Mouse (Mus musculus) stomach, embryonic 15.5 days (tissue): ENCODE measurements at regions not wholly inside any gene's neighbourhood (a gene's known extent, or its start where the extent isn't known, plus 50 kb on each side); places are given as distances from the start of the nearest gene placed in this dataset.

ENCODE experiments used
- ATAC-seq: fragments of 200-750 bp; cut with Nextera tagmentation; 2 replicates; pipeline ENCODE4 v1.8.0; 2017; ENCODE audit warnings: low read depth, moderate number of reproducible peaks, moderate TSS enrichment; ENCODE audit not compliant: insufficient read depth, low FRiP score
- H3K27ac ChIP-seq: fragments of 300-500 bp; sonication (generic); 2 replicates; pipeline ENCODE4 v1.5.1; 2015; ENCODE audit warnings: mild to moderate bottlenecking, inconsistent platforms
- H3K27me3 ChIP-seq: fragments of 300-500 bp; sonication (generic); replicated peaks from 2 replicates; pipeline ENCODE4 v1.6.1; 2015; ENCODE audit warnings: inconsistent platforms
- H3K36me3 ChIP-seq: fragments of 300-500 bp; sonication (generic); 2 replicates; pipeline ENCODE4 v1.6.1; 2015; ENCODE audit warnings: inconsistent platforms
- H3K4me1 ChIP-seq: fragments of 300-500 bp; sonication (generic); 2 replicates; pipeline ENCODE4 v1.6.1; 2015; ENCODE audit warnings: inconsistent platforms
- H3K4me2 ChIP-seq: fragments of 300-500 bp; sonication (generic); 2 replicates; pipeline ENCODE4 v1.6.1; 2015; ENCODE audit warnings: mild to moderate bottlenecking, inconsistent platforms
- H3K4me3 ChIP-seq: fragments of 300-500 bp; sonication (generic); replicated peaks from 2 replicates; pipeline ENCODE4 v1.5.1; 2015; ENCODE audit warnings: inconsistent platforms
- H3K9ac ChIP-seq: fragments of 300-500 bp; sonication (generic); 2 replicates; pipeline ENCODE4 v1.6.1; 2015; ENCODE audit warnings: inconsistent platforms
- H3K9me3 ChIP-seq: fragments of 300-500 bp; sonication (generic); 2 replicates; pipeline ENCODE4 v1.6.1; 2016; ENCODE audit warnings: inconsistent platforms
- WGBS: fragments of 180-500 bp; shearing (Covaris S2); methylation state at CpG from one replicate; pipeline ENCODE4 v1.1.7; 2015; 5-methylcytosine and 5-hydroxymethylcytosine counted together

DNA sequence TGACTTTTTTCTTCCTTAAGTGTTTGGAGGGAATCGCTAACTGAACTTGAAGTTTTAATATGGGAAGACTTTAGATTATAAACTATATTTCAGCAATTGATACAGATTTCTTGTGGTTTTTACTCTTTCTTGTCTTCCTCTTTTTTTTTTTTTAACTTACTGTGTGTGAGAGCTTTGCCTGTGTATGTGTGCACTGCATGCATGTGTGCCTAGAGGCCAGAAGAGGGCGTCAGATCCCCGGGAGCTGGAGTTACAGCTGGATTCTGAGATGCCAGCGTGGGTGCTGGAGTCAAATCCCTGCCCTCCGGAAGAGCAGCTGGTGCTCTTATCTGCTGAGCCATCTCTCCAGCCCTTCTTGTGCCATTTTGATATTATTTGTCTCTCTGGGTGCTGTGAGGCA lies 129.6 kb downstream of the Trim33 start:
- no peaks in the 10 kb centered on the region for H3K27me3 ChIP-seq
- ATAC-seq: no peak
- H3K27ac ChIP-seq: no peak overlapping the region
- H3K4me2 ChIP-seq: no peak overlapping the region
- no peak overlapping the region for H3K9ac ChIP-seq
- H3K4me3 ChIP-seq: no peak overlapping the region
- 0 out of 2 replicates have a peak, but pooled peaks cover 4% of the 10 kb centered on the region for H3K4me1 ChIP-seq
- 79% methylated on average over 5 of the region's 5 CpGs for WGBS
- no peaks in the 10 kb centered on the region for H3K36me3 ChIP-seq
- H3K9me3 ChIP-seq: no peaks in the 10 kb centered on the region

DNA sequence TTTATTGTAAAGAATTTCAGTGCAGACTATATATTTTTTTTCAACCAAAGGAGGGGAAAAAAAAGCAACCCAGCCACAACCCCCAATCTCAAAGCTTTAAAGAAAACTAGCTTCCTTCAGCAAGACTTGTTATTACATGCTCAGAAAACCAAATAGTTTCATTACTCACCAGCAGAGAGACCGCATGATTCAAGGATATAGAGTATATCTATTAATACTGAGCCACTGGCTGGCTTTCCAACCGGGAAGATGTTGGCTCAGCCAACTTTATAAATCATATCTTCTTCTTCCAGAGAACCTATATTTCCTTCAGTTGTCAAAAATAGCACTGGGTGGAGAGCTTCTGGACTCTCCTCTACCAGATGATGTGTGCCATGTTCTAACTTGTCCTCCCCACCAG lies 133.2 kb downstream of the Trim33 start:
- H3K4me1 ChIP-seq: no peaks in the 10 kb centered on the region
- ATAC-seq: no peak
- H3K27me3 ChIP-seq: no peaks in the 10 kb centered on the region
- H3K4me2 ChIP-seq: no peak overlapping the region
- no peak overlapping the region for H3K4me3 ChIP-seq
- WGBS: 66% methylated on average over 2 of the region's 2 CpGs
- H3K27ac ChIP-seq: 0 out of 2 replicates have a peak overlapping the region, but pooled peaks have one; percentile 21
- H3K9me3 ChIP-seq: no peaks in the 10 kb centered on the region
- H3K36me3 ChIP-seq: no peaks in the 10 kb centered on the region
- H3K9ac ChIP-seq: no peak overlapping the region

DNA sequence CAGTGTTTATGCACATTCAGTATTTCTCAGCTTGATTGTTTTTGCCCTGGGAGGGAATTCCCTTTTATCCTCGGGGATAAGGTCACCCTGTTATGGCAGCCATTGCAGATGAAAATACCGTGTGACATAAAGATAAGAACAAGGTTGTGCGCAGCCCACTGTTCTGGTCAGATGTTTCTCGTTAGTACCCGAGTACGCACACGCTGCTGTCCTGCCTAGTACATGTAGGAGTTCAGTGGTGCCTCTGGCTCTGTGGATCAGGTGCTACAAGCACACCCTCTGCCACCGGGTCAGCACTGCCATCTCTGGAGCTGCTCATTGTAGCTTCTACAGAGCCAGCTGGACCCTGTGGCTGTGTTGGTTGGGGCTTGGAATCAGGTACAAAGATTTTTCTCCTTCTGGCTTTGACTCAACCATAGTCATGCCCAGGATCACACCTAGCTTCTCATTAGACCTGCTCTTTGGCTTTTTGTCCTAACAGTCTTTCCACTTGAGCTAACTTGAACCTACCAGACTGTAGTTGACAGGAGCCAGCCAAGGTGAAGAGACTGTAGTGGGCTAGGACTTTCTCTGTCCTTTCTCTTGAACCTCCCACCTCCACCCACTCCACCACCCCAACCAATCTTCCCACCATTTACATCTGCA lies 136.1 kb downstream of the Trim33 start:
- Histone ChIP-seq H3K36me3 (no peaks in the 10 kb centered on the region), H3K4me1 (no peaks in the 10 kb centered on the region), H3K27me3 (no peaks in the 10 kb centered on the region), H3K4me3 (no peak overlapping the region), H3K9me3 (no peaks in the 10 kb centered on the region), H3K9ac (no peak overlapping the region), H3K27ac (no peak overlapping the region), H3K4me2 (no peak overlapping the region)
- ATAC-seq: no peak
- WGBS: 77% methylated on average over 8 of the region's 8 CpGs

DNA sequence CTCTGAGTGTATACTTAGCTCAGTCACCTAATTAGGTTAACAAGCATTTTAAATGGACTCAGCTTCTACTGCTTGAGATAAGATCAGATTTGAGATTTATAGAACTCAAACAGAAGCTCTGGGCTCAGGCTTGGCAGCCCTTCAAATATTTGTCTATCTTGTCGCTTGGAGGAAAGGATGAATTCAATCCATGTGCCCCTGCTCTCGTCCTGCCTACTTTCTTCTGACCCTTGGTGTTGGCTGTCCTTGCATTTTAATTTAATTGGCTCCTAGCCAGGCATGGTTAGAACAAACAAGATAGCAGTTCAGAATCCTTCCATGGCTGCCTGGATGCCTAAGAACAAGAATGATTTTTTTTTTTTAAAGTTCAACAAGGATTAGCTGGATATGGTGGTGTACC lies 137.2 kb downstream of the Trim33 start:
- Histone ChIP-seq H3K9me3 (no peaks in the 10 kb centered on the region), H3K36me3 (no peaks in the 10 kb centered on the region), H3K27me3 (no peaks in the 10 kb centered on the region), H3K9ac (no peak overlapping the region), H3K4me2 (no peak overlapping the region), H3K27ac (no peak overlapping the region), H3K4me1 (peaks cover 8% of the 10 kb centered on the region), H3K4me3 (no peak overlapping the region)
- ATAC-seq: no peak
- WGBS: 22% methylated on average over 2 of the region's 2 CpGs

DNA sequence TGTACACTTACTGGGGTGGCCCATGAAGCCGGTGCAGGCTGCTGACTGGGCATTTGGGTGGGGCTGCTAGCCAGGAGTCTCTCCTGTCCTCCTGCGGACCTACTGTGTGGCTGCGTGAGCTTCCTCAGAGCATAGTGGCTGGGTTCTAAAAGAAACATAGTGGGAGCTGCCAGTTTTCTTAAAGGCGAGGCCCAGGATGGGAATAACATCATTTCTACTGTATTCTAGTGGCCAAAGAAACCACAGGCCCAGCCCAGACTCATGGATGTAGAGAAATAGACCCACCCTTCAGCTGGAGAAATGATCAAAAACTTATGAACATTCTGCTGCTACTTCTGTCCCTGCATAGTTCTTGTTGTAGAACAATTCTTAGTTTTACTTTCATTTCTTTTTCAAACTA lies 138.7 kb downstream of the Trim33 start:
- no peak for ATAC-seq
- H3K27ac ChIP-seq: no peak overlapping the region
- H3K4me3 ChIP-seq: no peak overlapping the region
- no peak overlapping the region for H3K9ac ChIP-seq
- no peaks in the 10 kb centered on the region for H3K36me3 ChIP-seq
- H3K4me2 ChIP-seq: no peak overlapping the region
- H3K4me1 ChIP-seq: peaks cover 9% of the 10 kb centered on the region
- 89% methylated on average over 4 of the region's 4 CpGs for WGBS
- H3K27me3 ChIP-seq: no peaks in the 10 kb centered on the region
- no peaks in the 10 kb centered on the region for H3K9me3 ChIP-seq

DNA sequence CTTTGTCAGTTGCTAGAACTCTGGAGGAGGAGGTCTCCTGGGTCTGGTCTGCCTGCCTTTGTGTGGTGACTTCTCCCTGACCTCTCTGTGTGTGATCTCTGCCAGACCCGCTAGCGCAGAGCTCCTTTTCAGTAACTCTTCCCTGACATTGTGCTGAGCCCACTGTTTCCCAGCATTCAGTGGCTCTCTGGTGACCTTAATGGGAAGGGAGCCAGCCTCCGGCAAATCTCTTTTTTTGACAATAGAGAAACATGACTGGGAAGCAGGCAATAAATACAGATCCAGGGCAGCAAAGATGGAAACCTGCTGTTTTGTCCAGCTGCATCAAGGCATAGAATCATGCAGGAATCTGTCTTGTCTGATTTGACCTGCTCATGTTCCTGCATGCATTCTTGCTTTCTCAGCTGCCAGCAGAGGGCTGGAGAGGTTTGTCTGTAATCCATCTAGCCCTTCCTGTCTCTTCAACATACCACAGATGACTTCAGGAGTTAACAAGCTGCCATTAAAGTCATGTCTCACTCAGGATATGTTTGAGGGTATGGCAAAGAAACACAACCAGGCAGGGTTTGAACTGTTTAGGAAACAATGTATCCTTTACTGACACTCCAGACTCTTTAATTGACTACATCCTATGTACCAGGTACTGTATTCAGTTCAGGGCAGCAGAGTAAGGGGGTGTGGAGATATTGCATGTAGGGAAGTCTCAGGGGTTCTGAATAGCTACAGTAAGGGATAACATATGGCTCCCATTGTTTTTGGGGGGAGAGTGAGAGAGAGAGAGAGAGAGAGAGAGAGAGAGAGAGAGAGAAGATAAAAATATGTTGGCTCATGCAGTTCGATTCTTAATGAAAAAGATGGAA lies 140.9 kb downstream of the Trim33 start:
- WGBS: 8% methylated on average over 4 of the region's 4 CpGs
- Histone ChIP-seq H3K9ac (no peak overlapping the region), H3K36me3 (no peaks in the 10 kb centered on the region), H3K4me1 (peaks cover 9% of the 10 kb centered on the region), H3K27me3 (no peaks in the 10 kb centered on the region), H3K4me3 (no peak overlapping the region), H3K27ac (peak overlapping the region; percentile 70), H3K4me2 (no peak overlapping the region), H3K9me3 (no peaks in the 10 kb centered on the region)
- ATAC-seq: peak; percentile 81; the same call in 1 of the 2 replicates

DNA sequence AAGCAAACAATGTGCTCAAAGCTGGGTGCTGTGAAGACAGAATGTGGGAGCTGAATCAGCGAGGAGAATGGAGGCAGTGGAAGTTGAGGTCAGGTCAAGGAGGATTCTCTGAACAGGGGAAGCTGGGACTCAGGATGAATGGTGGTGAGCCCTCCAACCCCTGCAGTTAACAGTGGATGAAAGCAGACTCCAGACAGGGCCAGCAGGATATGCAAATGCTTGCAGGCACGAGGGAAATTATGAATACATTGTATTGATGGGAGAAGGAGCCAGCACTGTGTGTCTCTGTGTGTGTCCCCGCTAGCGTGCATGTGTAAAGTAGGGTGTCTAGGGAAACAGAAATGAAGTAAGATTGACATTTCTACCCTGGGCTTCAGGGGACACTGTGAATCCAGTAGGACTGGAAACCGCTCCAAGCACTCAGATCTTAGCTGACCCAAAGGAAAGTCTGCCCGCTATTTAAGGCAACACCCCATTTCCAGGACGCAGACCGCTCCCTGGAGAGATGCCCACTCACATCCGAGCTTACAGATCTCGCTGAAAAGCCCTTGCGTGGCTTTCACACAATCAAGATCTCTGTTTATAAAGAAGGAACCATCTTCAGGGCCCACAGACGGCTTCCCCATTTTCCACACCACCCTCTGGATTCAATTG lies 141.7 kb downstream of the Trim33 start:
- ATAC-seq: no peak
- peaks cover 9% of the 10 kb centered on the region for H3K4me1 ChIP-seq
- no peaks in the 10 kb centered on the region for H3K36me3 ChIP-seq
- H3K4me2 ChIP-seq: 0 out of 2 replicates have a peak overlapping the region, but pooled peaks have one; percentile 13
- no peak overlapping the region for H3K4me3 ChIP-seq
- H3K27ac ChIP-seq: peak overlapping the region; percentile 70
- no peaks in the 10 kb centered on the region for H3K27me3 ChIP-seq
- no peak overlapping the region for H3K9ac ChIP-seq
- H3K9me3 ChIP-seq: no peaks in the 10 kb centered on the region
- 55% methylated on average over 12 of the region's 12 CpGs for WGBS

DNA sequence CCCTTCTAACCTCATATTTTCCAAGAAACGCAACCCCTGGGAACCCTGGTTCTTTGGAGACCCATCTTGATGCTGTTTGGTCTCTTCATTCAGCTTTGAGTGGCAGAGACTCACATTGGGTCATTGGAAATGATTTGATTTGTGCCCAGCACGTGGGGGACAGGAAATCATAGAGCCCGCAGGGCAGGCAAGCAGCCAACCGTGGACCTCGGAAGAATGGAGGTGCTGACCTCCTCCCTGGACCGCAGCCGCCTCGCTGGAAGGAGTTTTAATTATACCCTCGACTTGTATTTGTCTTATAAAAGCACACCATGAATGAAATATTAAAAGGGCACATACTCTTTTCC lies 142.2 kb downstream of the Trim33 start:
- Histone ChIP-seq H3K27ac (peak overlapping the region; percentile 70), H3K9ac (no peak overlapping the region), H3K36me3 (no peaks in the 10 kb centered on the region), H3K27me3 (no peaks in the 10 kb centered on the region), H3K9me3 (no peaks in the 10 kb centered on the region), H3K4me2 (no peak overlapping the region), H3K4me3 (no peak overlapping the region), H3K4me1 (peaks cover 9% of the 10 kb centered on the region)
- no peak for ATAC-seq
- 49% methylated on average over 9 of the region's 9 CpGs for WGBS

DNA sequence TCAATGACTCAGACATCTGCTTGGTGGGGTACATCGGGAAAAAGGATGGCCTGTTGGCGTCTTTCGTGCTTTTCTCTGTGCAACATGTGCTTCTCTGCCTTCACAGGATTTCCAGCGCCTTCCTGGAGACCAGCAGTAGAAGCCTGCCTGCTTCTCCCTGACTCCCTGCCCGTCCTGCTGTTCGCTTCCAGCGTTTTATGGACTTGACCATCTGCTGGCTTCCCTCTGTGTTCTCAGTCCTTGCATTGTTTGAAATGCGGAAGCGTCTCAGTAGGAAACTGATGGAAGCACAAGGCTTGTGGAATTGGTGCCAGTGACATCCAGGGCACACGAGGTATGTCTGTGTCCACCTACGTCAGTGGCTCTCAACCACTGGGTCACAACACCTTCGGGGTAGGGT lies 143.7 kb downstream of the Trim33 start:
- Histone ChIP-seq H3K4me1 (peaks cover 9% of the 10 kb centered on the region), H3K27me3 (no peaks in the 10 kb centered on the region), H3K9ac (no peak overlapping the region), H3K4me2 (no peak overlapping the region), H3K4me3 (no peak overlapping the region), H3K27ac (no peak overlapping the region), H3K9me3 (no peaks in the 10 kb centered on the region), H3K36me3 (no peaks in the 10 kb centered on the region)
- ATAC-seq: no peak
- WGBS: 86% methylated on average over 12 of the region's 12 CpGs

DNA sequence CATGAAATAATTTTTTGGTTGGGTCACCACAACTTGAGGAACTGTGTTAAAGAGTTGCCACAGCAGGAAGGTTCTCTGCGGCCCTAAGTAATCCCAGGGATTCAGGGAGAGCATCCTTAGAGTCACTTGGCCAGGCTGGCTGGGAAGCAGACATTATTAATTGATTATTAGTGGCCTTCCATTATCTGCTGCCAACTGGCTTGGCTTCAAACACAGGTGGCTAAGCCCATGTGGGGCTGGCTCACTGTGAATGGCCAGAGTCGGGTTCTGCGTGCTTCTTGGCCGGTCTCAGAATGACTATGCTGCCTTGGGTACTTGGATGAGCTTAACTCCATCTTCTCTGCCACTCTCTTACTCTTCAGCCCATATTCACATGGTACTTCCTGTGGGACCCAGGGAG lies 144.2 kb downstream of the Trim33 start:
- H3K36me3 ChIP-seq: no peaks in the 10 kb centered on the region
- H3K4me3 ChIP-seq: no peak overlapping the region
- H3K4me2 ChIP-seq: no peak overlapping the region
- no peak overlapping the region for H3K27ac ChIP-seq
- no peak for ATAC-seq
- H3K9ac ChIP-seq: no peak overlapping the region
- peaks cover 9% of the 10 kb centered on the region for H3K4me1 ChIP-seq
- H3K9me3 ChIP-seq: no peaks in the 10 kb centered on the region
- H3K27me3 ChIP-seq: no peaks in the 10 kb centered on the region
- WGBS: 91% methylated on average over 4 of the region's 4 CpGs

DNA sequence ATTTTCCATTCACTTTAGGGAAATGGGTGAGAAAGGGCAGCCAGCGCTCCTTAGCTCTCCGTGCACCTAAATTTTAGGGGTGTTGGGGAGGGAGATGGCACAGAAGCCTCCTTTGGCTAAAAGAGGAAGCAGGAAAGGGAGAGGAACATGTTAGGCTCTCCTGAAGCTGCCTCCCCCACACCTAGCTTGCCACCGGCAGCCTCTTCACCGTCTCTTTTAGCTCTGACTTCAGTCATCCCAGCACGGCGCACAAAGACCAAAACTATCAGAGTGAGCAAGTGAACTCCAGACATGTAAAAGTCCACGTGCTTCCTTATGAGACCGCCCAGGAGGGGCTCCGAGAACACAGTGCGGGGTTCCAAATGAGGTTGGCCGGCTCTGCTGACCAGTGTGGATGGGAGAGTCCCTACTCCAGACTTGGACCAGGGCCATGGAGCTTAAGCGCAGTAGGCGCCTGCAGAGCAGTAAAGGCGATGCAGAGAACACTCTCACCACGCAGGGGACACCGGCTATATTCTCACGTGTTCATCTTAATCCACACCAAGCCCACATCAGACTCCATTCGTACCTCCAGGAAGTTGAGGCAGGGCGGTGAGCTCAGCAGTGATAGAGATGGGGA lies 146.8 kb downstream of the Trim33 start:
- Histone ChIP-seq H3K4me1 (peaks cover 7% of the 10 kb centered on the region; the same call in 1 of the 2 replicates), H3K4me3 (no peak overlapping the region), H3K9ac (no peak overlapping the region), H3K36me3 (no peaks in the 10 kb centered on the region), H3K9me3 (no peaks in the 10 kb centered on the region), H3K27me3 (no peaks in the 10 kb centered on the region), H3K4me2 (no peak overlapping the region), H3K27ac (no peak overlapping the region)
- no peak for ATAC-seq
- 75% methylated on average over 19 of the region's 19 CpGs for WGBS
